Mouse (Mus musculus): ENCODE data around the gene Tmprss11e. TPM values are rescaled to one million over a fixed set of nuclear protein-coding genes. Genes with fewer than 3 reads are reported as not detected.

The Tmprss11e gene
- polyA plus RNA-seq, 2 experiments: not detected

GRCm38 (mm10) chr5:86728574-86728973, 17.0 kb downstream of the Tmprss11e start:
- no peaks in the 10 kb centered on the region for H3K36me3 ChIP-seq (replicated peaks; ENCODE audit: control insufficient read depth, insufficient read depth, low read depth)
- no peak overlapping the region for H3K4me3 ChIP-seq (ENCODE audit: insufficient read depth in 1 of 2, low read depth in 2 of 2, low read length in 2 of 2)
- H3K4me2 ChIP-seq (ENCODE audit: low read depth): no peak overlapping the region
- TF ChIP-seq EP300 (IDR thresholded peaks at IDR 0.05; ENCODE audit: low read depth): no peak
- TF ChIP-seq CTCF (IDR thresholded peaks at IDR 0.05; ENCODE audit: low read depth): no peak
- H3K27me3 ChIP-seq (ENCODE audit: control insufficient read depth, insufficient read depth, low read length): no peaks in the 10 kb centered on the region
- no peak overlapping the region for H3K27ac ChIP-seq
- no peak for DNase-seq (ENCODE audit: low read depth in 3 of 3, low spot score in 3 of 3)
- WGBS (ENCODE audit: insufficient replicate concordance): 58% methylated on average over 6 of the region's 6 CpGs
- no peaks in the 10 kb centered on the region for H3K4me1 ChIP-seq (replicated peaks; ENCODE audit: control insufficient read depth in 2 of 2, insufficient read depth in 2 of 2, low read length in 1 of 2)
- no peak overlapping the region for H3K9ac ChIP-seq (replicated peaks)
- no peak for ATAC-seq (ENCODE audit: insufficient read depth)
- no peaks in the 10 kb centered on the region for H3K9me3 ChIP-seq (ENCODE audit: control insufficient read depth, low read length)

GRCm38 (mm10) chr5:86727033-86727432, 18.6 kb downstream of the Tmprss11e start:
- H3K27me3 ChIP-seq (ENCODE audit: control insufficient read depth, insufficient read depth, low read length): no peaks in the 10 kb centered on the region
- no peak for DNase-seq (ENCODE audit: low read depth in 3 of 3, low spot score in 3 of 3)
- H3K9ac ChIP-seq (replicated peaks): no peak overlapping the region
- TF ChIP-seq EP300 (IDR thresholded peaks at IDR 0.05; ENCODE audit: low read depth): no peak
- TF ChIP-seq CTCF (IDR thresholded peaks at IDR 0.05; ENCODE audit: low read depth): no peak
- no peaks in the 10 kb centered on the region for H3K36me3 ChIP-seq (replicated peaks; ENCODE audit: control insufficient read depth, insufficient read depth, low read depth)
- no peak overlapping the region for H3K4me2 ChIP-seq (ENCODE audit: low read depth)
- ATAC-seq (ENCODE audit: insufficient read depth): no peak
- no peak overlapping the region for H3K27ac ChIP-seq
- H3K9me3 ChIP-seq (ENCODE audit: control insufficient read depth, low read length): no peaks in the 10 kb centered on the region
- no peak overlapping the region for H3K4me3 ChIP-seq (ENCODE audit: insufficient read depth in 1 of 2, low read depth in 2 of 2, low read length in 2 of 2)
- WGBS (ENCODE audit: insufficient replicate concordance): 48% methylated on average over 9 of the region's 9 CpGs
- H3K4me1 ChIP-seq (replicated peaks; ENCODE audit: control insufficient read depth in 2 of 2, insufficient read depth in 2 of 2, low read length in 1 of 2): no peaks in the 10 kb centered on the region

GRCm38 (mm10) chr5:86725021-86725420, 20.6 kb downstream of the Tmprss11e start:
- Histone ChIP-seq H3K9ac (replicated peaks) (no peak overlapping the region), H3K4me1 (replicated peaks; ENCODE audit: control insufficient read depth in 2 of 2, insufficient read depth in 2 of 2, low read length in 1 of 2) (no peaks in the 10 kb centered on the region), H3K27me3 (ENCODE audit: control insufficient read depth, insufficient read depth, low read length) (no peaks in the 10 kb centered on the region), H3K27ac (no peak overlapping the region), H3K9me3 (ENCODE audit: control insufficient read depth, low read length) (no peaks in the 10 kb centered on the region), H3K36me3 (replicated peaks; ENCODE audit: control insufficient read depth, insufficient read depth, low read depth) (no peaks in the 10 kb centered on the region), H3K4me2 (ENCODE audit: low read depth) (no peak overlapping the region), H3K4me3 (ENCODE audit: insufficient read depth in 1 of 2, low read depth in 2 of 2, low read length in 2 of 2) (no peak overlapping the region)
- ATAC-seq (ENCODE audit: insufficient read depth) (no peak), DNase-seq (ENCODE audit: low read depth in 3 of 3, low spot score in 3 of 3) (no peak)
- TF ChIP-seq CTCF (IDR thresholded peaks at IDR 0.05; ENCODE audit: low read depth) (no peak), EP300 (IDR thresholded peaks at IDR 0.05; ENCODE audit: low read depth) (no peak)

- no peak overlapping the region for H3K4me2 ChIP-seq (ENCODE audit: low read depth)
- no peaks in the 10 kb centered on the region for H3K27me3 ChIP-seq (ENCODE audit: control insufficient read depth, insufficient read depth, low read length)
- DNase-seq (ENCODE audit: low read depth in 3 of 3, low spot score in 3 of 3) (no peak), ATAC-seq (ENCODE audit: insufficient read depth) (no peak)
- no peak for TF ChIP-seq CTCF (IDR thresholded peaks at IDR 0.05; ENCODE audit: low read depth)
- TF ChIP-seq EP300 (IDR thresholded peaks at IDR 0.05; ENCODE audit: low read depth): no peak
- H3K4me3 ChIP-seq (ENCODE audit: insufficient read depth in 1 of 2, low read depth in 2 of 2, low read length in 2 of 2): no peak overlapping the region
- 45% methylated on average over 2 of the region's 2 CpGs for WGBS (ENCODE audit: insufficient replicate concordance)
- no peaks in the 10 kb centered on the region for H3K4me1 ChIP-seq (replicated peaks; ENCODE audit: control insufficient read depth in 2 of 2, insufficient read depth in 2 of 2, low read length in 1 of 2)
- H3K27ac ChIP-seq: no peak overlapping the region
- H3K36me3 ChIP-seq (replicated peaks; ENCODE audit: control insufficient read depth, insufficient read depth, low read depth): no peaks in the 10 kb centered on the region
- no peaks in the 10 kb centered on the region for H3K9me3 ChIP-seq (ENCODE audit: control insufficient read depth, low read length)
- H3K9ac ChIP-seq (replicated peaks): no peak overlapping the region
Observed at GRCm38 (mm10) chr5:86722820-86723460, 22.7 kb downstream of the Tmprss11e start.

GRCm38 (mm10) chr5:86714967-86715366, 30.6 kb downstream of the Tmprss11e start:
- no peak for DNase-seq (ENCODE audit: low read depth in 3 of 3, low spot score in 3 of 3)
- 45% methylated on average over 2 of the region's 2 CpGs for WGBS (ENCODE audit: insufficient replicate concordance)
- ATAC-seq (ENCODE audit: insufficient read depth): no peak

More at GRCm38 (mm10) chr5:86714967-86715366, 30.6 kb downstream of the Tmprss11e start:
- H3K36me3 ChIP-seq (replicated peaks; ENCODE audit: control insufficient read depth, insufficient read depth, low read depth): no peaks in the 10 kb centered on the region
- TF ChIP-seq CTCF (IDR thresholded peaks at IDR 0.05; ENCODE audit: low read depth) (no peak), EP300 (IDR thresholded peaks at IDR 0.05; ENCODE audit: low read depth) (no peak)
- H3K9me3 ChIP-seq (ENCODE audit: control insufficient read depth, low read length): no peaks in the 10 kb centered on the region
- no peak overlapping the region for H3K4me2 ChIP-seq (ENCODE audit: low read depth)
- no peaks in the 10 kb centered on the region for H3K4me1 ChIP-seq (replicated peaks; ENCODE audit: control insufficient read depth in 2 of 2, insufficient read depth in 2 of 2, low read length in 1 of 2)
- no peaks in the 10 kb centered on the region for H3K27me3 ChIP-seq (ENCODE audit: control insufficient read depth, insufficient read depth, low read length)
- H3K9ac ChIP-seq (replicated peaks): no peak overlapping the region
- no peak overlapping the region for H3K4me3 ChIP-seq (ENCODE audit: insufficient read depth in 1 of 2, low read depth in 2 of 2, low read length in 2 of 2)
- H3K27ac ChIP-seq: no peak overlapping the region

Measured in liver, embryonic 14.5 days (tissue).